Mouse (Mus musculus): Measurements from ENCODE around the gene Slc38a3.

GRCm38 (mm10) chr9:107714221-107714952, 45.1 kb upstream of the Slc38a3 start:
- TF ChIP-seq CTCF (IDR thresholded peaks at IDR 0.05 in 2 of 3, conservative IDR thresholded peaks at IDR 0.05 in 1 of 3; ENCODE audit: control insufficient read depth in 1 of 3, insufficient read depth in 1 of 3, low read depth in 2 of 3, low read length in 3 of 3, poor library complexity in 1 of 3, severe bottlenecking in 1 of 3) (no peak), NRF1 (IDR thresholded peaks at IDR 0.05; ENCODE audit: insufficient read depth, low read depth, low read length, poor library complexity, severe bottlenecking) (no peak)

All from MEL (cell line).